Mouse (Mus musculus): ENCODE results near the gene Gabrg1. TPM values are rescaled to one million over a fixed set of nuclear protein-coding genes. Genes with fewer than 3 reads are reported as not detected.

The Gabrg1 gene
- total RNA-seq (2021): 10 to 100 TPM; 18.0 to 18.6 TPM

DNA sequence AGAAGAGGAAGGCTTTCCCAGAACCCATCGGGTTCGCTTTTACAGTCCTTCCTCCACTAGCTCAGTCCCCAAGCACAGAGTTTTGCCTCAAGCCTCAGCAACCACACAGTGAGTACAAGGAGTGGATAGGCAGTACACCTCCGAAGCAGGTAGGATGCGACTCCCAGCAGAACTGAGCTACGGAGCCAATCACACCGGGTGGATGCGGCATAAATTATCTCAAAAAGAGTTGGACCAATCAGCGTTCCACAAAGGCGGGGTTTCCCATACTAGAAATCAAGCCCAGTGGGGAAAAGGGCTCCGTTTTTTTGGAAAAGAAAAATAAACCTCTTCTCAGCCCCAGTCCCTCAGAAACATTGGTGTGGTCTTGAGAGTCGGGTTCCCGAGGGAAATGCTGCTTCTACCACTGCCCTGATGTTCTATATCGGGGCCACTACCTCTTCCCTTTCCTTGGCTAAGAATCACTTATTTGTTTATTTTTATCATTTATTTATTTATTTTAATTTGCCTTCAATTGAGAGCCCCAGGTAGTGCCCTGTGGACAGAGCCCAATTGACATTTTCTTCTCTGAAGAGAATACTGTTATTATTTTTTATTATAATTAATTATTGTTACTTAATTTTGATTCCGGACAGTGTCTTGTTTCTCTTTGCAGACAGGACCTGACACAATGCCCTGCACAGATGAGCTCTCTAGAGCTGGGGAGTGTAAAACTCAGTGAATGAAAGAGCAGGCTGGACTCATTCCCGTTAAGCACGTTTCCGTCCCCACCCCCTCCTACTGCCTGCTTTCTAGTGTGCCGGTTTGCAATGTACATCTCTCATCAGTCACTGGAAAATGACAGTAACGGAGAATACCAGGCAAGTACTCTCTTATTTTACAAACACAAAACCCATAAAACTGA is at the start of gene Gabrg1:
Gene Gabrg1 (minus strand): TSS at position 426 of the 904 bp plus-strand sequence.
- intact Hi-C loops (cut with DNase I): loop anchor here (10.0 kb wide), 1 partner anchor 252 kb away; the partner anchor contains the start of gene Gabra2
- DNase-seq (ENCODE audit: low spot score in 2 of 2): peak; percentile 76 to 90

DNA sequence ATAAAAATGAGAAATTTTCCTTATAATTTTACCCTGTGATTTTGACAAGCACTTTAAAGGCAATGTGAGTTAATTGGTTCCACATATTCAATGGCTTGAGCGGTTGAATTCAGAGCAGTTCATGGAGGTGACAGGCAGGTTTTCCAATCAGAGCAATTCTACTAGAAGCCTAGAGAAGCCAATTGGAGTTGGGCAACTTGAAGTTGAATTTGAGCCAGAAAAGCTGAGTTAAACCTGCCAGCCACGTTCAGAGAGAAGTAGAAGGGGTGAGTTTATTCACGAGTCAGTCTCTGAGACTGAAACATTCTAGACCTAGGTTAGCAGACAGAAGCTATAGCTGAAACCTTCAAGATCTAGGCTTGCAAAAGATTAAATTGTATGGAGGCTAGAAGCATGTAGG is 41.6 kb upstream of the Gabrg1 start:
- intact Hi-C loops (cut with DNase I): no loop called here
- DNase-seq (ENCODE audit: low spot score in 2 of 2): no peak

DNA sequence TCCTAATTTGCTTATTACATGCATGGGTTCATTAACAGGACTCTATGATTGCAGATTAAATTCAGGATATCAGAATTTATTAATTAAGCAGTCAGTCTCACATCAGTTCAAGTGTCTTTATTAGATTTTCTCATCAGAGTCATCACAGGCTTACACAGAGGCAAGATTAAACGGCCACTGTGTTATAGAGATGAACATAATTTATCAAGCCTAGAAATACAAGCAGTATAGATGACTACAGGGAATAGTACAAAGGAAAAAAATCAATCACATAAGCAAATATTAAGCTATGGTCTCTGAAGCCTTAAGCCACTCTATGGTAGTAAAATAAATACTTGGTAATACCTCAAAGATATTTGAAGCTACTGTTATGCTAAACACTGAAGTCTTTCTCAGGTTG is 27.7 kb upstream of the Gabrg1 start:
- intact Hi-C loops (cut with DNase I): no loop called here
- no peak for DNase-seq (ENCODE audit: low spot score in 2 of 2)

DNA sequence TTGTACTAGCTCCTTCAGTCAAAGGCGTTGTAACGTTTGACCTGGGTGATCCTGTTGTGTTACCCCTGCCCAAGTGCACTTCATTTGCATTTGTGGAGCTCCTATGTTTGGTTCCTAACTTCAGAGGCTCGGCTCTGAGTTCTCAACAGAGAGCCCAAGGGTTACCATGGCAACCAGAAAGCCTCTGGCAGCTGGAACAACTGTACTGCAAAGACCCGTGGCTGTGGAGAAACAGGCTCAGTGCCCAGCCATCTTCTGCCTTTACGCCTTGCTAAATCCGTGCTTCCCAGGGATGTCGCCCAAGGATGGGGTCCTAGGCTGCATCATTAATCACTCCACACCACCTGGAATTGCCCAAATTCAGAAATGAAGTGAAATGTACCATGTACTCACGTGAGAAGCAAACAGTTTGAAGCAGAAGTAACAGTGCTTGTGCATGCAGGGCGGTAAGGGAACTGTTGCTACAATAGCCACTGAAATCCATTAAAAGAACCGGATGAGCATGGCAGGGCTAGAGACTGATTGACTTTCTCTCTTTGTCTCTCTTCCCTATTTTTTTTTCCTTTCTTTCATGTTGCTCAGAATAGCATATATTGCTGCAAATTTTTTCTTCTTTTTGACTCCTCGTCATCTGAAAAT is 798 bp upstream of the Gabrg1 start:
- intact Hi-C loops (cut with DNase I): loop anchor here (10.0 kb wide), 1 partner anchor 252 kb away; the partner anchor contains the start of gene Gabra2
- peak; percentile 77 to 84 for DNase-seq (ENCODE audit: low spot score in 2 of 2)

DNA sequence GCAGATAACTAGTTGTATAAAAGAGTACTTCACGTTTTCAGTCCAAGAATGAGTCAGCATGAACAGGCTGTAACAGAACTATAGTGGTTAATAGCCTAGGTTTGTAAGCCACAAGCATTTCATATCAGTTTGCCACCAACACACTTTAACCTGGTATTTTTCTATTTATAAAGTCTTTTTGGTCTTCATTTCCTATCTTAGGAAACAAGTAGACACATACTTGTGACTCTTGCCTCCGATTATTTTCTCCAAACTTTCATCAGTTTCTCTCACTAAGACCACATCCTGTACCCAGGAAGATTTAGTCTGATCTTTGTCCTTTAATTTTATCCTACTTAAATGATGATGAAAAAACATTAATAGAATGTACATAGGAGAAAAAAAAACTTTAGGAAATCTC is 23.7 kb downstream of the Gabrg1 start:
- DNase-seq (ENCODE audit: low spot score in 2 of 2): no peak
- intact Hi-C loops (cut with DNase I): no loop called here

DNA sequence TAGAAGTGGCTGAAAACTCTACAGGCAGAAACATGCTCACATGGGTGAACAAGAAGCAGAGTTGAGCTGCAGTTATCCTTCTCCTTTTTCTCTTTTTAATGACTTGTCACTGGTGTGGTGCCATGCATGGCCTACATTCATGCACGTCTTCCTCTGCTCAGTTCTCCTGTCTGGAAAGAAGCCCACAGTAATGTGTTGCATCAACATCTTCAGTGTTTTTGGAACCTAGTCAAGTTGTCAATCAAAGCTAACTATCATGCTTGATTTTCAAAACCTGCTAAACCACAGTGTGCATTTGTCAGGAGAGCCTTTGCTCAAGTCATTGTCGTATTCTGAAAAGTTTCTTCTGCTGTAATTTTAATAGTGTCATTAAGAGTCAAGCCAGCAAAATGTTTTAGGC is 106.3 kb downstream of the Gabrg1 start:
- DNase-seq (ENCODE audit: low spot score in 2 of 2): no peak
- intact Hi-C loops (cut with DNase I): no loop called here

DNA sequence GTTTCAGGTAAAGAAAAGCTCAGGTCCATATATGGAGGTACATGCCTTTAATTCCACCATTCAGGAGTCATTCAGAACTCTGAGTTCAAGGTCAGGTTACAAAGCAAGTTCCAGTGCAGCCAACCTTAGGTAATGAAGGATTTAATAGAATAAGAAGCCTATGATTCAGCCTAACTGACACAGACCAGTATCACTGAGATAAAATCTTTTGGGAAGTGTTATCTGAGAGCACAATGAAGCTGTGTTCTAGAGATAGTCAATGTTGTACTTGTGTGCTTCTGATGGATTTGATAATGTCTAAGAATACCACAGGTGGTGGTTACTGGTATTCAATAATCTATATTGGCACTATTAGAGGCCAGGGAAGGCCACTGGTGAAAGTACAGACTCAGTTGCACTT is 138.1 kb downstream of the Gabrg1 start:
- DNase-seq (ENCODE audit: low spot score in 2 of 2): no peak
- intact Hi-C loops (cut with DNase I): no loop called here
